Mouse (Mus musculus) stomach, embryonic 16.5 days (tissue): ENCODE results near the gene Hand1. TPM values are rescaled to one million over a fixed set of nuclear protein-coding genes. Genes with fewer than 3 reads are reported as not detected.
"Not testable (repeated sequence)": the region's sequence is repeated elsewhere in the genome, so short reads cannot be mapped to it uniquely, and the experiment has no call there.

Source experiments
- ATAC-seq: fragments of 200-750 bp; cut with Nextera tagmentation; 2 replicates; pipeline ENCODE4 v1.8.0; 2017; ENCODE audit warnings: moderate number of reproducible peaks, moderate TSS enrichment; ENCODE audit not compliant: insufficient read depth, low FRiP score
- H3K27ac ChIP-seq: fragments of 300-500 bp; sonication (generic); 2 replicates; pipeline ENCODE4 v1.5.1; 2014; ENCODE audit warnings: low read length
- H3K27me3 ChIP-seq: fragments of 300-500 bp; sonication (generic); 2 replicates; pipeline ENCODE4 v1.6.1; 2014; ENCODE audit warnings: low read length, control low read depth, mixed read lengths; ENCODE audit not compliant: control insufficient read depth, insufficient read depth
- H3K36me3 ChIP-seq: fragments of 300-500 bp; sonication (generic); 2 replicates; pipeline ENCODE4 v1.6.1; 2014; ENCODE audit warnings: low read length; ENCODE audit not compliant: control insufficient read depth, insufficient read depth
- H3K4me1 ChIP-seq: fragments of 300-500 bp; sonication (generic); 2 replicates; pipeline ENCODE4 v1.6.1; 2014; ENCODE audit warnings: low read length, control low read depth, mixed read lengths; ENCODE audit not compliant: control insufficient read depth, insufficient read depth
- H3K4me2 ChIP-seq: fragments of 300-500 bp; sonication (generic); 2 replicates; pipeline ENCODE4 v1.6.1; 2014; ENCODE audit warnings: low read depth, low read length, mixed read lengths
- H3K4me3 ChIP-seq: fragments of 300-500 bp; sonication (generic); replicated peaks from 2 replicates; pipeline ENCODE4 v1.5.1; 2014; ENCODE audit warnings: mild to moderate bottlenecking, low read length
- H3K9ac ChIP-seq: fragments of 300-500 bp; sonication (generic); 2 replicates; pipeline ENCODE4 v1.6.1; 2014; ENCODE audit warnings: low read length
- H3K9me3 ChIP-seq: fragments of 300-500 bp; sonication (generic); replicated peaks from 2 replicates; pipeline ENCODE4 v1.6.1; 2016; ENCODE audit warnings: low read length, control low read depth; ENCODE audit not compliant: control insufficient read depth
- WGBS: fragments of 180-500 bp; shearing (Covaris S2); extraction: QIAGEN DNeasy Blood & Tissue Kit; methylation state at CpG from one replicate; pipeline ENCODE4 v1.1.7; 2014; 5-methylcytosine and 5-hydroxymethylcytosine counted together
- polyA plus RNA-seq: library from polyadenylated mRNA; unstranded; fragments of >200 nt; fragmentation: Nextera tagmentation; extraction: Ambion mirVana; gene quantifications from 2 replicates; pipeline ENCODE4 v1.2.1, GENCODE M21; 2015

Gene Hand1
- polyA plus RNA-seq, 1 experiment from 2014 or later = 1.4 TPM

- Histone ChIP-seq H3K9me3 (no peaks in the 10 kb centered on the region), H3K4me3 (peak overlapping the region; percentile 19; the same call in 1 of the 2 replicates), H3K36me3 (no peaks in the 10 kb centered on the region), H3K9ac (no peak overlapping the region), H3K27me3 (peaks cover 75% of the 10 kb centered on the region), H3K27ac (no peak overlapping the region), H3K4me1 (peaks cover 21% of the 10 kb centered on the region), H3K4me2 (no peak overlapping the region)
- ATAC-seq = no peak
- 11% methylated on average over 53 of the region's 53 CpGs for WGBS
Observed at GRCm38 (mm10) chr11:57828955-57829870, 3.4 kb downstream of the Hand1 start.

GRCm38 (mm10) chr11:57827915-57828545 lies 4.6 kb downstream of the Hand1 start:
- no peak for ATAC-seq
- Histone ChIP-seq H3K4me3 (peak overlapping the region; percentile 42), H3K27ac (no peak overlapping the region), H3K9me3 (no peaks in the 10 kb centered on the region), H3K4me1 (peaks cover 15% of the 10 kb centered on the region), H3K4me2 (peak overlapping the region; percentile 64), H3K36me3 (no peaks in the 10 kb centered on the region), H3K27me3 (peaks cover 63% of the 10 kb centered on the region), H3K9ac (peak overlapping the region; percentile 54; the same call in 1 of the 2 replicates)
- 4% methylated on average over 33 of the region's 33 CpGs for WGBS

- Histone ChIP-seq H3K4me2 (peak overlapping the region; percentile 64), H3K27me3 (peaks cover 55% of the 10 kb centered on the region), H3K27ac (no peak overlapping the region), H3K36me3 (no peaks in the 10 kb centered on the region), H3K9ac (peak overlapping the region; percentile 54; the same call in 1 of the 2 replicates), H3K4me3 (peak overlapping the region; percentile 42), H3K9me3 (no peaks in the 10 kb centered on the region), H3K4me1 (peaks cover 15% of the 10 kb centered on the region)
- 4% methylated on average over 40 of the region's 41 CpGs for WGBS
- ATAC-seq = no peak
Observed at GRCm38 (mm10) chr11:57827048-57827914, 5.3 kb downstream of the Hand1 start.

- H3K9ac ChIP-seq, H3K27ac ChIP-seq, ATAC-seq, H3K36me3 ChIP-seq, H3K4me2 ChIP-seq, H3K9me3 ChIP-seq, H3K4me3 ChIP-seq: not testable (repeated sequence)
- peaks cover 15% of the 10 kb centered on the region for H3K4me1 ChIP-seq
- peaks cover 36% of the 10 kb centered on the region for H3K27me3 ChIP-seq
- whole genome bisulfite sequencing = 51% methylated on average over 11 of the region's 11 CpGs
Observed at GRCm38 (mm10) chr11:57825234-57825633, 7.4 kb downstream of the Hand1 start.

- H3K9ac ChIP-seq = no peak overlapping the region
- peaks cover 21% of the 10 kb centered on the region for H3K27me3 ChIP-seq
- WGBS = 62% methylated on average over 7 of the region's 7 CpGs
Observed at GRCm38 (mm10) chr11:57823714-57824113, 8.9 kb downstream of the Hand1 start.

GRCm38 (mm10) chr11:57823159-57823558 lies 9.5 kb downstream of the Hand1 start:
- H3K36me3 ChIP-seq, H3K4me2 ChIP-seq, H3K9ac ChIP-seq, H3K9me3 ChIP-seq, H3K4me3 ChIP-seq, H3K27ac ChIP-seq, ATAC-seq: not testable (repeated sequence)
- 94% methylated on average over 2 of the region's 2 CpGs for WGBS
- Histone ChIP-seq H3K4me1 (peaks cover 12% of the 10 kb centered on the region), H3K27me3 (peaks cover 16% of the 10 kb centered on the region)

More at GRCm38 (mm10) chr11:57823714-57824113, 8.9 kb downstream of the Hand1 start:
- Histone ChIP-seq H3K4me3 (no peak overlapping the region), H3K36me3 (no peaks in the 10 kb centered on the region), H3K9me3 (no peaks in the 10 kb centered on the region), H3K27ac (no peak overlapping the region), H3K4me1 (peaks cover 13% of the 10 kb centered on the region), H3K4me2 (no peak overlapping the region)
- no peak for ATAC-seq

GRCm38 (mm10) chr11:57819999-57820581 lies 12.5 kb downstream of the Hand1 start:
- Histone ChIP-seq H3K4me1 (0 out of 2 replicates have a peak, but pooled peaks cover 3% of the 10 kb centered on the region), H3K36me3 (no peaks in the 10 kb centered on the region), H3K27me3 (no peaks in the 10 kb centered on the region), H3K4me3 (no peak overlapping the region), H3K4me2 (no peak overlapping the region), H3K9ac (no peak overlapping the region), H3K9me3 (no peaks in the 10 kb centered on the region), H3K27ac (no peak overlapping the region)
- no peak for ATAC-seq
- 30% methylated on average over 9 of the region's 9 CpGs for WGBS

GRCm38 (mm10) chr11:57818189-57818588 lies 14.4 kb downstream of the Hand1 start:
- H3K4me1 ChIP-seq = no peaks in the 10 kb centered on the region
- ATAC-seq = no peak
- no peak overlapping the region for H3K4me2 ChIP-seq
- H3K27ac ChIP-seq = no peak overlapping the region
- WGBS = 88% methylated on average over 4 of the region's 4 CpGs
- H3K36me3 ChIP-seq = no peaks in the 10 kb centered on the region
- no peak overlapping the region for H3K4me3 ChIP-seq
- H3K9me3 ChIP-seq = no peaks in the 10 kb centered on the region
- no peaks in the 10 kb centered on the region for H3K27me3 ChIP-seq
- H3K9ac ChIP-seq = no peak overlapping the region
